Mouse (Mus musculus): ENCODE data around the gene Ptprk.

Ptprk gene

DNA sequence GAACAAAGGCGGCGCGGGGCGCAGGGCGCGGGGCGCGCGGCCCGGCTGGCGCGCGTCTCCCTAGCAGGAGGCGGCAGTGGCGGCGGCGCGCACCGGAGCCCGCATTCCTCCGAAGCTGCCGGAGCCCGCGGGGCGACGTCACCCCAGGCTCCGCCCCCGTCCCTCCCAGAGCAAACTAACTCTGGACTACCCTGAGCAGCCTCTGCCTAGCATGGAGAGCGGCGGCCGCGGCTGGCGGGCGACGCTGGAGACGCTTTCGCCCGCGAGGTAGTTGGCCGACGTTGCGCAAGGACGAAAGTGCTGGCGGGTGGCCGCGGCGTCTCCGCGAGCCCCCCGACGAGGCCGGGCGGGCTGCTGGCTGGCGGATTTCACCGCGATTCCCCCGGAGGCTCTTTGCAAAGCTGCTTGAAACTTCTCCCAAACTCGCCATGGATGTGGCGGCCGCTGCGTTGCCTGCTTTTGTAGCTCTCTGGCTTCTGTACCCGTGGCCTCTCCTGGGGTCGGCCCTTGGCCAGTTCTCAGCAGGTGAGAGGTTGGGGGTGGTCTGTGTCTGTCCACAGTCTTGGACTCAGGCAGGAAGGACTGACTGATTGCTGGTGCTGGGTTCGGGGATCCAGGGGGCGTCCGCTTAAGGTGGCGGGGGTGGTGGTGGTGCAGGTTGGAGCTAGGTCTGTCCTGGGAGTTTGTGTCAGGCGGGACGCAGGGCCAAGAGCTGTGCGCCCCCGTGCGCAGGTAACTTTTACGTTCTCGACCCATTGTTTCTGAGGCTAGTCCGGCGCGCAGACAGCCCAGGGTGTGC, at the start of gene Ptprk:
Gene Ptprk, plus strand, starts transcription at position 168 of the 799 bp plus-strand sequence.
- TF ChIP-seq GATA4 (IDR thresholded peaks at IDR 0.05; ENCODE audit: insufficient replicate concordance, low read length), result peak; percentile 48; the same call in 1 of the 2 replicates

DNA sequence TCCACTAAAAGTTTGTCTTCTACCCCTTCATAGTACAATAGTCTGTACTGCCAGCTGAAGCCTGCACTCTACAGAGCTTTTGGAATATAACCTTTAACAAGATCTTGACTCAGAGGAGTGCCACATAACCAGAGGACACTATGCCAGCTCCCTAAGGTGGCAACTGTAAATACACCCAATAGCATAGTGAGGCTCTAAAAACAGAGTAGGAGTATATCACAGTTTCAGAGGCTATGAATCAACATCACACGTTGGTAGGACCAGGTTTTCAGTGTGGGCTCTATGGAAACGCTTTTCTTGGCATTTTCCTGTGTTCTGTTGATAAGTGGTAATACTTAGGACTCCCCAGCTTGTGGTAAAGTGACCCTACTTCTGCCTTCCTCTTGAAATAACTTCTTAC, 46.8 kb upstream of the Ptprk start:
- no peak for TF ChIP-seq GATA4 (IDR thresholded peaks at IDR 0.05; ENCODE audit: insufficient replicate concordance, low read length)

DNA sequence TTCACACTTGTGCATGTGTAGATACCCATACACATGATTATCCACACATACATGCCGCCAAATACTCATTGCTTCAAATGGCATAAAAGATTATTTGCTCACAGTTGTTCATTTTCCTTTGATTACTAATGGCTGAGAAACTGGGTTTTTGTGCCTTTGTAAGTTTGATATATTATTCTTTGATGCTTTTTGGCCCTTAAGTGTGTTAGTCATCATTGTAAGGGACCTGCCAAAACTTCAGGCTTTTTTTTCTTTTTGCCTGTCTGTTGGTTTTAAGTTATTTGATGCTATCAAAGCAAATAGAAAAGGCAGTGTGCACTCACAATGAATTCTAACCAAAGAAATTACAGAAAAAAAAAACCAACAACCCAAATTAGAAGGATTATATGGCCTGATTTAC, 38.2 kb upstream of the Ptprk start:
- TF ChIP-seq GATA4 (IDR thresholded peaks at IDR 0.05; ENCODE audit: insufficient replicate concordance, low read length), result no peak

DNA sequence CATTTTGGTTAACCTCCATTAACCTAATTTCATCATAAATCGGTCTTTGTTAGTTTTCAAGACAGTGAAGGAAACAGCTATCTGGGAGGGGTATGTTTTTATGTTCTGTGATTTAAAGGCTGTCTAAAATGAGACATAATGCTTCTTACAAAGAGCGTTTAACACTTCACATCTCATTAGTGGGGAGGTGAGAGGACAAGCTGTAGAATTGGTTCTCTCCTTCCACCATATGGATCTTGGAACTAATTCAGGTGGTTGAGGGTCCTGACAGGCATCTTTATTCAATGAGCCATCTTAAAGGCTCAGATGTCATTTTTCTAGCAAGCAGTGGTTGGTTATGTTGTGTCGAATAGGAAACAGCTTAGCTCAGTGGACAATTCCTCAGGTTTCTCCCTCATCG, 19.9 kb upstream of the Ptprk start:
- no peak for TF ChIP-seq GATA4 (IDR thresholded peaks at IDR 0.05; ENCODE audit: insufficient replicate concordance, low read length)

DNA sequence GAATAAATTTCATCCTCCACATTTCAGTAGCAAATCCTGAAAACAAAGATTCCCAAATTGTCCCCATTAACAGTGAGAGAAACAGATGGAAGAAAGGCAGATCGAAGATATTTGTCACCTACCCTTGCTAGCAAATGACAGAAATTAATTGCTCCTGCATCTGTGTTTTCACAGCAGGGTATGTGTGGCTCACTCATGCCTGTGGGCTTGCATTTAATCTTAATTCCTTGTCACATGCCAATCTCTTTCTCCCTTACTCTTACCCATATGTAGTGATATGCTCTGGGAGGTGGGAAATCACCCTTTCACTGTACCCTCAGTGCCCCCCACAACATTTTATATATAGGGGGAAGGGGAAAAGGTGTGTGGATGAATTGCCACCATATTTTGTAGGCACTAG, 15.4 kb upstream of the Ptprk start:
- no peak for TF ChIP-seq GATA4 (IDR thresholded peaks at IDR 0.05; ENCODE audit: insufficient replicate concordance, low read length)

DNA sequence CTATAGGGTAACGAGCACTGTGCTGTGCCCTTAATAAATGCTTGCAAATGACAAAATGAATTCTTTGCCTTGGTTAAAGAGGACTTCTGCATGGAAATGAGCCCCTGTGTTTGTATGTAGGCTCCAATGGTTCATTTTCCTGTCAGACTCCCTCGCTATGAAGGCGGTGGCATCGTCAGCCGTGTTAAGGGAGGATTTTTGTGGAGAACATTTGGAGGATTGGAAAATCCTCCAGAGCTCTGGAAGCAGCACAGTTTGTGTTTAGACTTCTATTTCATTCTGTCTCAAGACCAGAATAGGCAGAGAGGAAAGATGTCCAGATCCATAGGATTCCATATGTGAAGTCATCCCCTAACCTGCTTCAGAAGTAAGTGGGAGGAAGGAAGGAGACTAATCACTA, 6.6 kb upstream of the Ptprk start:
- TF ChIP-seq GATA4 (IDR thresholded peaks at IDR 0.05; ENCODE audit: insufficient replicate concordance, low read length), result no peak

DNA sequence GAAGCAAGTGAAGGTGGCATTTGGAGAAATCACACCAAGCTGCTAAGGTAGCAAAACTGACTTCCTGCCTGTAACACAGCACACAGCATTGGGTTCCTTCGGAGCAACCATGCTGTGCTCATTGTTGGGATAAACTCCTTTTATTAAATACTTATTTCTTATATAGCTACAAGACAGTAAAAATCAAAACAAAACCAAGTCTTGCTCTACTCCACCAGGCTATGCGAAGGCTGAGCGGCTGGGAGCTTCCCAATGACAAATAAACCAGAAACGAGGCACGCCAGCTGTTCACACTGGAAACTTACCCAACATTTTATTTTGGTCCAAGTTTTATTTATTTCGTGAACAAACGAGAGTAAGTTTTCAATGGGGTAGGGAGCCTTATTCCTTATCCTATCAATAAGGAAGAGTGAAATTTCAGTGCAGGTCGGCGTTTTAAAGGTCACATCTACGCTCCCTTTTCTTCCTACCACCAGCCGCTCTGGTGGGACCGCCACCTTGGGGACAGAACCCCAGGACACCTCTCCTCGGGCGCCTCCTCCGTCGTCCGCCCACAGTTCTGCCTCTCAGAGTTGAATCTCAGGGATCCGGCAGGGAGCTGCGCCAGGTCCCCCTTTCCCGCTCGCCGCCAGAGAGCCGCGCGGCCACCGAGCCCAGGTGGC, 498 bp upstream of the Ptprk start:
- no peak for TF ChIP-seq GATA4 (IDR thresholded peaks at IDR 0.05; ENCODE audit: insufficient replicate concordance, low read length)

DNA sequence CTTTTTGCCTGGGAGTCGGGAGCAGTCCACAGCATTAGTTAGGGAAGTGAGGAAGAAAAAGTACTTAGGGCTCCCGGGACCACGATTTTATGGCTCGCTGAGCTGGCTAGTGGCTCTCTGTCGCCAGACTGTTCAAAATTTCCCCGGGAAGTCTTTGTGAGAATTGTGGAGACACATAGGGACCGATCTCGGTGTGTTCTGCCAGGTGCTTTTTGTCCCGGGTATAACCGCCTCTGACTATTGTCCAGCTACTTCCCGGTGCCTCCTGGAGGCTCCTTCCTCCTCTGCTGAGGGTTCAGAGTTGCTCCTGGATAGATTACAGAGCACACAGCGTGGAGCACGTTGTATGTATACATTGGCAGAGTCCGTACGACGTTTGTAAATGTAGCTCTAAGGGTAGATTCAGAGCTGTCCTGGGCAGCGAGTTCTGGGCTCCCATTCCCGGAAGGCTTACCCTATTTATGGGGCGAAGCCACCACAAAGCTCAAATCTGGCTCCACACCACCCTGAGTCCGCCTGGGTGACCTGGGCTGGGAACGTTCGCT, 943 bp downstream of the Ptprk start:
- no peak for TF ChIP-seq GATA4 (IDR thresholded peaks at IDR 0.05; ENCODE audit: insufficient replicate concordance, low read length)

DNA sequence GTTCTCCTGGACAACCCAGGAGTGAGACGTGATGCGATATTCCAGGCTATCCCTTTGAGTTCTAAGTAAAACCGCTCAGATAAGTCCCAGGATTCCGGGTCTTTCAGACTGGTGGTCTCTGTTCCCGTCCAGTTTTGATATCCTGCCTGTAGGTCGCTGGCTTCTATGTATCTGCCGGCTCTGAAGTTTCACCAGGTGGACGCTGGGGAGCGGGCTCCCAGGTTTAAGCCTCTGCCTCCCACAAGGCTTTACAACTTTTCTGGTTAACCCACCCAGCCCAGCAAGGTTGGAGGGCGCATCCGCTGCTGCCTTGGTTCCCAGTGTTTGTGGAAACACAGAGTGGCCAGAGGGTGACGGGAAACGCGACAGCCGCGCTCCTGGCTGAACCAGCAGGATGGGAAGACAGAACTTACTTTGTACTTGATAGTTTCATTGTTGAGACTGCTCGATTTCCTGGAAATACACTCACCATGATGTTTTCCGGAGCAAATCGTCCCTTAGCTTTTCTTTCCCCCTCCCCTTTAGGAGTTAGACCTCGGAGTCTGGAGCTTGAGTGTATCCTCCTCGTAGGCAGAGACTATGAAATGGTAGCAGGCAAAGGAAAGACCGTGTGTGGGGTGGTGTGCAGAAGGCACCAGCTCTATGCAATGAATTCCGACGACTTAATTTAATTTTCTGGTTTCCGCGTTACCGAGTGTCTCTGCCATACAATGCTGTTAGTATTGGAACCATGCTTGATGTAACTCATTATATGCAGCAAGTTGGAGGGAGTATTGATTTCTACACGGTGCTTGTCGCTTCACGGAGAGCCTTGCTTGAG, 1.6 kb downstream of the Ptprk start:
- no peak for TF ChIP-seq GATA4 (IDR thresholded peaks at IDR 0.05; ENCODE audit: insufficient replicate concordance, low read length)

DNA sequence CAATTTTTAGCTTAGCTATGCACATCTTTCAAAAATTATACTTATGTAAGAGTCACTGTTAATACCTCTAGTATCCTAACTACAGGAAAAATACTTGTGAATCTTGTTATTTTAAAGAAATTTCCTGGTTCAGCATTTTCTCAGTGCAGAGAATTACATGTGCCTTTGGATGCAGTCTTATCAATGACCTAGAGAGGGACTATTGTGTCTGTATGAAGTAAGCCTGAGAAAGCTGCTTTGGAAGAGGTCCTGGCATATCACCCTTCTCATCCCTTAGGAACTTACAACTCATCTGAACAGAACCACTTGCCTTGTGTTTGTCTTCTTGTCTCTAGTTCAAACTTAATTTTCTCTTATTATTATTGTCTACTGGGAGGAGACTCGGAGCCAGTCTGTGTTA, 3.6 kb downstream of the Ptprk start:
- no peak for TF ChIP-seq GATA4 (IDR thresholded peaks at IDR 0.05; ENCODE audit: insufficient replicate concordance, low read length)

DNA sequence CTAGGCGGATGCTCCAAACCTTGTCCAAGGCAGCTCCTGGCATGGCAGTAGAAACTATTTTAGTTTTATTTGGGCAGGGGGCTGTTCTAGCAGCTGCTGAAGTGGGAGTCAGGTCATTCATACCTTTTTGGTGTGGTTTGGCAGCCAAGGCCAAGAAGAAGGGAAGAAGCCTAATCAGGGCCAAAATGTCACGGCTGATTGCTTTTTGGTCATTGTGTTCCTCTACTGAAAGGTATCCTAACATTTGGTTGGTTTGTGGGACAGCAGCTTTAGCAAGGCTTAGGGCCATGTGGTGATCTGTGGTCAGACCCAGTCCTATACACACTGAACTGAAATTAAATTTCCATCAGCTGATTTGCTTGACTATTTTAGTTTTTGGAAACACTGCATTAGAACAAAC, 6.6 kb downstream of the Ptprk start:
- TF ChIP-seq GATA4 (IDR thresholded peaks at IDR 0.05; ENCODE audit: insufficient replicate concordance, low read length), result no peak

DNA sequence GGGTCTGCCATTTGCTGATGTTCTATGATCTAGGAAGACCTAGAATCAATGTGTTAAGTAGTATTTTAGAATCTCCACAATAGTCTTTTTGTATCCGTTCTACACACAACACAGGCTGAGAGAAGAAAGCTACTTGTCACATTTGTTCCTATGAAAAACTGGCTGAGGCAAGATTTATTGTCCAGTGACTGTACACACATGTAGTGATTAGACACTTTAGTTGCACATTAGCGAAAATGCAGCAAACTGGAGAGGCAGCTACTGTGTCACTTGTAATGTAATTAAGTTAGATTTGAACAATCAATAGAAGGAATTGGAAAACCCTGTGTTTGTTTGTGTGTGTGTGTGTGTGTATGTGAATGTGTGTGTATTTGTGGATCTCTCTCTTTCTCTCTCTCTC, 8.6 kb downstream of the Ptprk start:
- TF ChIP-seq GATA4 (IDR thresholded peaks at IDR 0.05; ENCODE audit: insufficient replicate concordance, low read length), result no peak

DNA sequence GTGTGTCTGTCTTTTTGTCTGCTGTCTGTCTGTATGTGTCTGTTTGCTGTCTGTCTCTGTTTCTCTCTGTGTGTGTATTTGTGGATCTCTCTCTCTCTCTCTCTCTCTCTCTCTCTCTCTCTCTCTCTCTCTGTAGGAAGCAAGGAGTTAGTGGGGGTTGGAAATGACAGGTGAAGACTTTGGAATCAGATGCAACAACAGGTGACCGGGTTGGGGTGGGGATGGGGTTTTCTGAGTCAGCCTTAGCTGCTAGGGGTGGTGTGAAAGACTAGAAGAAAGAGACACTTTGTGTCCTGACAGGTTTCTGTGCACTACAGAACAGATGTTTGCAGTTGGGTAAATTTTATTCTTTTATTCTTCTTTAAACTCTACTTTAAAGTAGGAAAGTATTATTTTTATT, 9.0 kb downstream of the Ptprk start:
- no peak for TF ChIP-seq GATA4 (IDR thresholded peaks at IDR 0.05; ENCODE audit: insufficient replicate concordance, low read length)

DNA sequence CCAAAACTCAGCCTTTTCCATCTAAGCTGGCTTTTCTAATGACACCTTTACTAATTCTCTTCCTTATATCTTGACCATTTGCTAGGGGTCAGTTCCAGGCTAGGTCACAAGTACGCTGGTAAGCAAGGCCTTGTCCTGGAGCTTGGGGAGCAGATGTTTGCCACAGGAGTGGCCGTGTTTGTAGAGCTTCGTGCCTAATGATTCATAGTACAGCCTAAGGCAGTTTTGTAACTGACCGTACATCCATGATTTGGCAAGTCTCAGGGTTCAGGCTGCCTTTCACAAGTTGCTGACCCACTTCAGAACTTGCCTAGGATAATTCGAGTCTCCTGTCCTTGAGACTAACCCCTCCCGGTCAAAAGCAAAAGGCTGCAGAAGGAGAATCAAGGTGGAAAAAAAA, 12.7 kb downstream of the Ptprk start:
- TF ChIP-seq GATA4 (IDR thresholded peaks at IDR 0.05; ENCODE audit: insufficient replicate concordance, low read length), result no peak

DNA sequence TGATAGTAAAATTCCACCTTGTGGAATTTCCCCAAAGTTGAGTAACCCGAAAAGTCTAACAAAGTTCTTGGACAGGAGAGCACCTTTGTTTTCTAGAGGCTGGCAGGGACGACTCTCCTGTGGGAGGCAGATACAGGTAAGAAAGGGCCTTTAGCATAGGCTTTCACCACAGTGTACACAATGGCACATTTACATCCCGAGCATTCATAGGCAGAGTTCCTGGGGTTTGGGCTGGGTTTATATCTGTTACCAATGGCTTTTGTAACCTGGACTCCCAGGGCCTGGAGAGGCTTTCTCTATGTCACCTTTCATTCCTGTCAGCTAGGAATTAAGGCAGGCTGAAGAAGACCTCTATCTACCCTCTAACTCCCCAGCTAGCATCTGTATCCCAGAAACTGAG, 13.1 kb downstream of the Ptprk start:
- no peak for TF ChIP-seq GATA4 (IDR thresholded peaks at IDR 0.05; ENCODE audit: insufficient replicate concordance, low read length)

DNA sequence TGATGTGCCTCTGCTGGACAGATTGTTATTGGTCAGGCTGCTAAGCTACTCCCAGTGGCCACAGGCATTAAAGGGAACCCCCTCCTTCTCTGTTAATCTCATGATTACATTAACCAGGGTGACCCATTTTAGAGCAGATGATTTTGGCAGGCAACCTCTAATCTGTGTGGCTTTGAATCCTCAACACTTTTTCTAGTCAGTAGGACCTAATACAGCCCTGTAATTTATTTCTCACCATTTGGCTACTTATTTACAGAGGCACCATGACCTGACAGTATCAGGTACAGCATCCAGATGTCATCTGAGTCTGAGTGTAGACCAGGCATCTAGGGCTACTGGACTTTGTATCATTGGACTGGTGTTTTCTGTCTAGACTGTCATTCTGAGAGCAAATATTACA, 21.4 kb downstream of the Ptprk start:
- peak; percentile 35; the same call in 1 of the 2 replicates for TF ChIP-seq GATA4 (IDR thresholded peaks at IDR 0.05; ENCODE audit: insufficient replicate concordance, low read length)

Measured in liver, adult (tissue).